Mouse (Mus musculus): ENCODE measurements around the gene Hexa.

- TF ChIP-seq POLR2A (IDR thresholded peaks at IDR 0.05; ENCODE audit: control insufficient read depth in 1 of 2, insufficient read depth in 1 of 2, low read depth in 1 of 2, low read length in 2 of 2, poor library complexity in 1 of 2) (no peak), GATA1 (IDR thresholded peaks at IDR 0.05; ENCODE audit: low read depth, low read length) (peak; percentile 47; the same call in 1 of the 2 replicates), CTCF (IDR thresholded peaks at IDR 0.05 in 2 of 3, conservative IDR thresholded peaks at IDR 0.05 in 1 of 3; ENCODE audit: control insufficient read depth in 1 of 3, insufficient read depth in 1 of 3, low read depth in 2 of 3, low read length in 3 of 3, poor library complexity in 1 of 3, severe bottlenecking in 1 of 3) (no peak), RCOR1 (IDR thresholded peaks at IDR 0.05; ENCODE audit: low read depth, low read length) (no peak), MAFK (IDR thresholded peaks at IDR 0.05; ENCODE audit: borderline replicate concordance, low read depth, low read length) (no peak), TCF12 (IDR thresholded peaks at IDR 0.05; ENCODE audit: low read depth, low read length) (no peak)
Observed at GRCm38 (mm10) chr9:59522906-59523305, 16.4 kb upstream of the Hexa start.
